Mouse (Mus musculus) midbrain, embryonic 10.5 days (tissue): ENCODE results near the gene Rnf157. TPM values are rescaled to one million over a fixed set of nuclear protein-coding genes. Genes with fewer than 3 reads are reported as not detected.

Experiments used
- DNase-seq: peaks from one replicate; pipeline ENCODE4 v3.0.0-alpha.2; 2017; ENCODE audit warnings: low spot score
- H3K27ac ChIP-seq: fragments of 300-500 bp; sonication (generic); replicated peaks from 2 replicates; pipeline ENCODE4 v1.5.1; 2016; ENCODE audit warnings: mild to moderate bottlenecking
- H3K27me3 ChIP-seq: fragments of 300-500 bp; sonication (generic); 2 replicates; pipeline ENCODE4 v1.6.1; 2016; ENCODE audit warnings: low read depth, mild to moderate bottlenecking; ENCODE audit not compliant: poor library complexity, severe bottlenecking
- H3K36me3 ChIP-seq: fragments of 300-500 bp; sonication (generic); 2 replicates; pipeline ENCODE4 v1.6.1; 2016; ENCODE audit warnings: mild to moderate bottlenecking, moderate library complexity
- H3K4me1 ChIP-seq: fragments of 300-500 bp; sonication (generic); 2 replicates; pipeline ENCODE4 v1.6.1; 2016
- H3K4me3 ChIP-seq: fragments of 300-500 bp; sonication (generic); 2 replicates; pipeline ENCODE4 v1.5.1; 2016; ENCODE audit warnings: mild to moderate bottlenecking, moderate library complexity
- H3K9me3 ChIP-seq: fragments of 300-500 bp; sonication (generic); replicated peaks from 2 replicates; pipeline ENCODE4 v1.6.1; 2016; ENCODE audit warnings: mild to moderate bottlenecking
- WGBS: fragments of 180-500 bp; shearing (Covaris S2); methylation state at CpG from one replicate; pipeline ENCODE4 v1.1.7; 2016; 5-methylcytosine and 5-hydroxymethylcytosine counted together
- polyA plus RNA-seq: library from polyadenylated mRNA; unstranded; fragments of >200 nt; fragmentation: Nextera tagmentation; extraction: Ambion mirVana; gene quantifications from 2 replicates; pipeline ENCODE4 v1.2.1, GENCODE M21; 2016

The Rnf157 gene
- polyA plus RNA-seq, result 5.3 and 10.1 TPM in 2 replicates

GRCm38 (mm10) chr11:116412904-116413630, at the start of gene Rnf157:
TSS of gene Rnf157 (minus strand) at chr11:116413032.
- H3K36me3 ChIP-seq, result 0 out of 2 replicates have a peak, but pooled peaks cover 5% of the 10 kb centered on the region
- peak within 1 kb of the TSS; percentile 95 for H3K27ac ChIP-seq
- H3K27me3 ChIP-seq, result peaks cover 32% of the 10 kb centered on the region
- H3K9me3 ChIP-seq, result no peaks in the 10 kb centered on the region
- H3K4me3 ChIP-seq, result peak within 1 kb of the TSS; percentile 84
- DNase-seq, result peak; percentile 87
- 2% methylated on average over 78 of the region's 82 CpGs for WGBS
- peaks cover 37% of the 10 kb centered on the region for H3K4me1 ChIP-seq

GRCm38 (mm10) chr11:116459786-116460185, 47.0 kb upstream of the Rnf157 start:
- no peak for DNase-seq
- H3K9me3 ChIP-seq, result no peaks in the 10 kb centered on the region
- no peak overlapping the region for H3K27ac ChIP-seq
- peaks cover 6% of the 10 kb centered on the region; the same call in 1 of the 2 replicates for H3K27me3 ChIP-seq
- H3K4me1 ChIP-seq, result peaks cover 14% of the 10 kb centered on the region
- no peaks in the 10 kb centered on the region for H3K36me3 ChIP-seq
- WGBS, result 63% methylated on average over 4 of the region's 4 CpGs
- H3K4me3 ChIP-seq, result no peak overlapping the region

GRCm38 (mm10) chr11:116456234-116456633, 43.4 kb upstream of the Rnf157 start:
- Histone ChIP-seq H3K27me3 (peaks cover 9% of the 10 kb centered on the region; the same call in 1 of the 2 replicates), H3K4me1 (peaks cover 6% of the 10 kb centered on the region; the same call in 1 of the 2 replicates), H3K4me3 (no peak overlapping the region), H3K9me3 (no peaks in the 10 kb centered on the region), H3K27ac (no peak overlapping the region), H3K36me3 (no peaks in the 10 kb centered on the region)
- DNase-seq, result no peak
- WGBS, result 90% methylated on average over 8 of the region's 8 CpGs

- Histone ChIP-seq H3K4me1 (no peaks in the 10 kb centered on the region), H3K27ac (no peak overlapping the region), H3K9me3 (peaks cover 16% of the 10 kb centered on the region; the same call in 1 of the 2 replicates), H3K36me3 (no peaks in the 10 kb centered on the region), H3K4me3 (no peak overlapping the region), H3K27me3 (peaks cover 9% of the 10 kb centered on the region; the same call in 1 of the 2 replicates)
- 93% methylated on average over 10 of the region's 10 CpGs for WGBS
- no peak for DNase-seq
Measured at GRCm38 (mm10) chr11:116453889-116454288, 41.1 kb upstream of the Rnf157 start.

- H3K36me3 ChIP-seq, result no peaks in the 10 kb centered on the region
Measured at GRCm38 (mm10) chr11:116449341-116449740, 36.5 kb upstream of the Rnf157 start.

GRCm38 (mm10) chr11:116447822-116448221, 35.0 kb upstream of the Rnf157 start:
- H3K4me3 ChIP-seq, result no peak overlapping the region
- H3K4me1 ChIP-seq, result peaks cover 42% of the 10 kb centered on the region
- H3K27me3 ChIP-seq, result peaks cover 23% of the 10 kb centered on the region
- H3K36me3 ChIP-seq, result no peaks in the 10 kb centered on the region
- H3K27ac ChIP-seq, result no peak overlapping the region
- WGBS, result 69% methylated on average over 5 of the region's 5 CpGs
- H3K9me3 ChIP-seq, result peaks cover 16% of the 10 kb centered on the region; the same call in 1 of the 2 replicates
- no peak for DNase-seq

More at GRCm38 (mm10) chr11:116449341-116449740, 36.5 kb upstream of the Rnf157 start:
- H3K4me1 ChIP-seq, result peaks cover 27% of the 10 kb centered on the region
- H3K27ac ChIP-seq, result no peak overlapping the region
- DNase-seq, result no peak
- H3K27me3 ChIP-seq, result peaks cover 26% of the 10 kb centered on the region
- no peak overlapping the region for H3K4me3 ChIP-seq
- 93% methylated on average over 3 of the region's 3 CpGs for WGBS
- H3K9me3 ChIP-seq, result peaks cover 16% of the 10 kb centered on the region; the same call in 1 of the 2 replicates

GRCm38 (mm10) chr11:116446308-116446887, 33.6 kb upstream of the Rnf157 start:
- Histone ChIP-seq H3K27me3 (peaks cover 23% of the 10 kb centered on the region), H3K27ac (no peak overlapping the region), H3K4me3 (no peak overlapping the region), H3K4me1 (peaks cover 48% of the 10 kb centered on the region), H3K9me3 (peaks cover 16% of the 10 kb centered on the region; the same call in 1 of the 2 replicates), H3K36me3 (no peaks in the 10 kb centered on the region)
- no peak for DNase-seq
- WGBS, result 17% methylated on average over 19 of the region's 19 CpGs

GRCm38 (mm10) chr11:116445596-116446307, 32.9 kb upstream of the Rnf157 start:
- peak overlapping the region; percentile 18; the same call in 1 of the 2 replicates for H3K27ac ChIP-seq
- peak; percentile 93 for DNase-seq
- peaks cover 23% of the 10 kb centered on the region for H3K27me3 ChIP-seq
- H3K4me1 ChIP-seq, result peaks cover 51% of the 10 kb centered on the region
- peaks cover 2% of the 10 kb centered on the region; the same call in 1 of the 2 replicates for H3K36me3 ChIP-seq
- 36% methylated on average over 16 of the region's 16 CpGs for WGBS
- H3K9me3 ChIP-seq, result peaks cover 12% of the 10 kb centered on the region; the same call in 1 of the 2 replicates
- H3K4me3 ChIP-seq, result peak overlapping the region; percentile 18

GRCm38 (mm10) chr11:116443935-116444334, 31.1 kb upstream of the Rnf157 start:
- H3K27ac ChIP-seq, result peak overlapping the region; percentile 28; the same call in 1 of the 2 replicates
- H3K4me1 ChIP-seq, result peaks cover 51% of the 10 kb centered on the region
- no peaks in the 10 kb centered on the region for H3K9me3 ChIP-seq
- H3K36me3 ChIP-seq, result peaks cover 19% of the 10 kb centered on the region
- H3K27me3 ChIP-seq, result peaks cover 23% of the 10 kb centered on the region
- DNase-seq, result no peak
- no peak overlapping the region for H3K4me3 ChIP-seq
- 90% methylated on average over 6 of the region's 6 CpGs for WGBS

GRCm38 (mm10) chr11:116443311-116443710, 30.5 kb upstream of the Rnf157 start:
- Histone ChIP-seq H3K9me3 (no peaks in the 10 kb centered on the region), H3K4me1 (peaks cover 49% of the 10 kb centered on the region), H3K36me3 (peaks cover 21% of the 10 kb centered on the region), H3K27ac (0 out of 2 replicates have a peak overlapping the region, but pooled peaks have one; percentile 28), H3K27me3 (peaks cover 23% of the 10 kb centered on the region), H3K4me3 (no peak overlapping the region)
- 86% methylated on average over 6 of the region's 6 CpGs for WGBS
- no peak for DNase-seq

- Histone ChIP-seq H3K9me3 (no peaks in the 10 kb centered on the region), H3K4me3 (no peak overlapping the region), H3K27me3 (peaks cover 18% of the 10 kb centered on the region), H3K4me1 (peaks cover 45% of the 10 kb centered on the region), H3K36me3 (peaks cover 24% of the 10 kb centered on the region), H3K27ac (0 out of 2 replicates have a peak overlapping the region, but pooled peaks have one; percentile 14)
- DNase-seq, result no peak
- WGBS, result 81% methylated on average over 6 of the region's 6 CpGs
Measured at GRCm38 (mm10) chr11:116442867-116443177, 30.0 kb upstream of the Rnf157 start.

- Histone ChIP-seq H3K27me3 (peaks cover 13% of the 10 kb centered on the region), H3K4me3 (no peak overlapping the region), H3K27ac (0 out of 2 replicates have a peak overlapping the region, but pooled peaks have one; percentile 14), H3K36me3 (peaks cover 29% of the 10 kb centered on the region), H3K9me3 (no peaks in the 10 kb centered on the region), H3K4me1 (peaks cover 50% of the 10 kb centered on the region)
- DNase-seq, result no peak
- 84% methylated on average over 15 of the region's 15 CpGs for WGBS
Measured at GRCm38 (mm10) chr11:116442129-116442866, 29.5 kb upstream of the Rnf157 start.
